Mouse (Mus musculus): ENCODE measurements around the gene Ulk1. TPM values are rescaled to one million over a fixed set of nuclear protein-coding genes. Genes with fewer than 3 reads are reported as not detected.

The Ulk1 gene
- polyA plus RNA-seq, 1 experiment from 2014 or later, result 52.6 TPM

- Histone ChIP-seq H3K4me3 (ENCODE audit: low read depth, low read length) (no peak overlapping the region), H3K9me3 (ENCODE audit: control insufficient read depth, low read length) (no peaks in the 10 kb centered on the region), H3K9ac (replicated peaks; ENCODE audit: low read depth, low read length) (no peak overlapping the region), H3K4me2 (ENCODE audit: low read depth, low read length) (no peak overlapping the region), H3K27me3 (ENCODE audit: control insufficient read depth, insufficient read depth, low read length) (no peaks in the 10 kb centered on the region), H3K4me1 (ENCODE audit: control insufficient read depth, insufficient read depth, low read length) (no peaks in the 10 kb centered on the region), H3K36me3 (ENCODE audit: control insufficient read depth, insufficient read depth, low read length) (peaks cover 24% of the 10 kb centered on the region), H3K27ac (ENCODE audit: low read depth, low read length) (no peak overlapping the region)
- ATAC-seq (ENCODE audit: low read depth), result no peak
- 97% methylated on average over 7 of the region's 7 CpGs for WGBS
Measured at GRCm38 (mm10) chr5:110739496-110740275, 70.2 kb downstream of the Ulk1 start.

GRCm38 (mm10) chr5:110735606-110736005 is 74.3 kb downstream of the Ulk1 start:
- WGBS, result 100% methylated on average over 1 of the region's 1 CpGs
- no peaks in the 10 kb centered on the region for H3K4me1 ChIP-seq (ENCODE audit: control insufficient read depth, insufficient read depth, low read length)
- ATAC-seq (ENCODE audit: low read depth), result no peak

More at GRCm38 (mm10) chr5:110735606-110736005, 74.3 kb downstream of the Ulk1 start:
- H3K27me3 ChIP-seq (ENCODE audit: control insufficient read depth, insufficient read depth, low read length), result no peaks in the 10 kb centered on the region
- H3K9me3 ChIP-seq (ENCODE audit: control insufficient read depth, low read length), result no peaks in the 10 kb centered on the region
- H3K36me3 ChIP-seq (ENCODE audit: control insufficient read depth, insufficient read depth, low read length), result peaks cover 36% of the 10 kb centered on the region
- H3K27ac ChIP-seq (ENCODE audit: low read depth, low read length), result no peak overlapping the region
- no peak overlapping the region for H3K4me3 ChIP-seq (ENCODE audit: low read depth, low read length)
- no peak overlapping the region for H3K9ac ChIP-seq (replicated peaks; ENCODE audit: low read depth, low read length)
- no peak overlapping the region for H3K4me2 ChIP-seq (ENCODE audit: low read depth, low read length)

Other genes with a start within 250 kb of the Ulk1 start
- 35.1 and 38.7 TPM in 2 replicates for gene Noc4l, start 156.7 kb downstream of the Ulk1 start, polyA plus RNA-seq (2014; fragmentation: Nextera tagmentation; extraction: Ambion mirVana)
- gene Ddx51, start 156.6 kb downstream of the Ulk1 start, polyA plus RNA-seq (2014; fragmentation: Nextera tagmentation; extraction: Ambion mirVana), result 15.0 and 16.4 TPM in 2 replicates
- gene Ep400, start 39.4 kb downstream of the Ulk1 start, polyA plus RNA-seq (2014; fragmentation: Nextera tagmentation; extraction: Ambion mirVana), result 46.2 and 50.4 TPM in 2 replicates
- 12.1 and 13.6 TPM in 2 replicates for gene Pus1, start 29.4 kb downstream of the Ulk1 start, polyA plus RNA-seq (2014; fragmentation: Nextera tagmentation; extraction: Ambion mirVana)
- gene Hscb, start 29.7 kb upstream of the Ulk1 start, polyA plus RNA-seq (2014; fragmentation: Nextera tagmentation; extraction: Ambion mirVana), result 7.9 and 9.2 TPM in 2 replicates
- 3.6 and 4.3 TPM in 2 replicates for gene Chek2, start 29.9 kb upstream of the Ulk1 start, polyA plus RNA-seq (2014; fragmentation: Nextera tagmentation; extraction: Ambion mirVana)
- gene Ttc28, start 69.7 kb upstream of the Ulk1 start, polyA plus RNA-seq (2014; fragmentation: Nextera tagmentation; extraction: Ambion mirVana), result 33.5 and 37.6 TPM in 2 replicates

All from neural tube, embryonic 14.5 days (tissue).